Mouse (Mus musculus) gastrocnemius, adult 2 months (tissue): ENCODE measurements at regions not wholly inside any gene's neighbourhood (a gene's known extent, or its start where the extent isn't known, plus 50 kb on each side); places are given as distances from the start of the nearest gene placed in this dataset.

Source experiments
- DNase-seq: peaks from one replicate; pipeline ENCODE4 v3.0.0; 2022
- H3K27ac ChIP-seq: fragments of 200-600 bp; 2 replicates; pipeline ENCODE4 v1.8.1; 2022; ENCODE audit warnings: mild to moderate bottlenecking
- H3K4me3 ChIP-seq: fragments of 200-600 bp; 2 replicates; pipeline ENCODE4 v1.8.1; 2022; ENCODE audit warnings: mild to moderate bottlenecking, moderate library complexity
- CTCF ChIP-seq: fragments of 200-600 bp; IDR thresholded peaks from 2 replicates; pipeline ENCODE4 v1.8.1; 2022; ENCODE audit warnings: antibody characterized with exemption, mild to moderate bottlenecking, moderate library complexity
- intact Hi-C: fragments of 180-260 bp; cut with DNase I; formaldehyde crosslinking; loops from one replicate; pipeline ENCODE4 v1.15.1; 2025

DNA sequence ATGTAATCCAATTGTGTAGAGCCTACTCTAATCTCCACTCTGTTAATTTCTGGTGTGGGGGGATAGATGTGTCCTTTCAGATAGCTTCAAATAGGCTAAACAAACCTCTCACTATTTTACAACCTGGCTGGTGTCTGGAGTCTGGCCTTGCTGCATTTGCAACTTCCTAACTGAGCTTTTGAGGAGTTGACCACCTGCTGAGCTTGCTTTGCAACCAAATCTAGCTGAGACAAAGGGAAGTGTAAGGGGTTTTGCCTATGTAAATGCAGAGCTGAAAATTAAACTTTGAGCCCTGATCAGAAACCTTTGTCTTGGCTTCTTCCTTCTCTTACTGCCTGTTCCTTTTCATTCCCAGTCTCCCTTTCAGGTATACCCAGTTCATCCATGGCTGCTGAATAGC, 404.3 kb downstream of the Cetn3 start:
- Histone ChIP-seq H3K27ac (no peak overlapping the region), H3K4me3 (no peak overlapping the region)
- intact Hi-C loops = no loop called here
- TF ChIP-seq CTCF = no peak
- no peak for DNase-seq

DNA sequence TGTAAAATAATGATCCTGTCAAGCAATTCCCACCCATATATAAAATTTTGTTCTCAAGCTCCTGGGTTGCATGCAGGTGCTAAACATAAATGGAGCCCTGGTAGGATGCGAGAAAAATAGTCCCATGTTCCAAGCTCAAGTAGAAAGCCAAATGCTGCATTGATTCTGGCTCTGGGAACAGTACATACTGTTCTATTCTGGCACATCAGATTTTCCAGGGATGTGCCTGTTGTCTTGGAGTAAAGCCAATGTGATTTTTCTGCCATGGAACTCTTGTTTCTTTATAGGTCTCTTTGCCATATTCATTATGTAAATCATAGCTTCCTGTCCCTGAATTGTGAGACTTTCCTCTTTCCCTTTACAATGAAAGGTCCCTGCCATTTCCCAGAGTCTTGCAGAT, 417.9 kb downstream of the Cetn3 start:
- DNase-seq = no peak
- no peak for TF ChIP-seq CTCF

DNA sequence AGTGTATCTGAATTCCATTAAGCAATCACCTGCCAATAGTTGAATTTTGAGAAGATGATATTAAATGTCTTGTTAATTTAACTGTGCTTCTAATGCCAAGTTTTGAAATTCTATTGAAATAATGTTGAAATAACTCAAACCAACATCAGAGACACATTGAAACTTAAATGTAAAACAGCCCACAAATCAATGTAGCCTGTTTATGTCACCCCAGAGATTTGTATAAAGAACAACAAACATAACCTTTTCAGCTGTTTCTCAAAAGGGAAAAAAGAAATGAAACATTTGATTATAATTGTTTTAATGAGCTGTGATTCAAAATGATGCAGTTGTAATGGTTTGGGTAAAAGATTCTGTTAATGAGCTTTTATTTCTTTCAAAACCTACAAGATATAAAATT, 442.6 kb downstream of the Cetn3 start:
- TF ChIP-seq CTCF = no peak
- intact Hi-C loops = no loop called here
- DNase-seq = no peak
- H3K27ac ChIP-seq = no peak overlapping the region
- no peak overlapping the region for H3K4me3 ChIP-seq

More for the DNA sequence above, 417.9 kb downstream of the Cetn3 start:
- H3K27ac ChIP-seq = no peak overlapping the region
- no peak overlapping the region for H3K4me3 ChIP-seq
- intact Hi-C loops = no loop called here

DNA sequence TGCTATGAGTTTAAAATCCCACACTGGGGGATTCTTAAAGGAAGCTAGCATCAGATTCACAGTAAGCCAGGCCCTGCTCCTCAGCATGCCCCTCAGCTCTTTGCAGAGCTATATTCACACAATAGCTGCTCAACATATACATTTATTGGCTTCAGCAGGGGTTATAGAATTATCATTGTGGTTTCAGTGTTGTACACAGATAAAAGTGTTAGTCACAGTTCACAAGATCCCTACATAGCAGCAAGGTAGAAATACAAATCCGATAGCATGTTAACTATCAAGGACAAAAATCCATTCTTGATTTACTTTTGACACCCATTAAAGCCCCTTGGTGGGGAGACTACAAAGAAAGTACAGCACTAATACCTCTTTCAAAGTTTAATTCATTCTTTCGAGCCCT, 451.0 kb downstream of the Cetn3 start:
- Histone ChIP-seq H3K4me3 (no peak overlapping the region), H3K27ac (no peak overlapping the region)
- DNase-seq = no peak
- intact Hi-C loops = no loop called here
- TF ChIP-seq CTCF = no peak

DNA sequence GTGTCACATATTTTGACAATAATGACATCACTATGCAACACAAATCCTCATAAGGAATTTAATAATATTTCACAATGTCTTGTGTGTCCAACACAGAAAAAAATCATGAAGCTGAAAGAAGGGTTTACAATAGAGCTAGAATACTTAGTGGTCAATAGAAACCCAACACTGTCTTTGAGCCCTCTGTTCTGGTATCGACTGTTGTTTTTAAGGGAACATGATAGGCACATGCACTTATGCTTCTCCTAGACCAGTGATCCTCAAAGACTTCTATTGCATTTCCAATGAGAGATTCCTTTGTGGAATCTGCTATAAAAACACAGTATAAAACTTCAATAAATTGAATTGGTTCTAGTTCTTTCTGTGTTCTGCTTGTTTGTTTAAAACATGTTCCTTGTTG, 463.4 kb downstream of the Cetn3 start:
- H3K27ac ChIP-seq = no peak overlapping the region
- no peak for TF ChIP-seq CTCF
- no peak overlapping the region for H3K4me3 ChIP-seq
- DNase-seq = no peak
- intact Hi-C loops = no loop called here

DNA sequence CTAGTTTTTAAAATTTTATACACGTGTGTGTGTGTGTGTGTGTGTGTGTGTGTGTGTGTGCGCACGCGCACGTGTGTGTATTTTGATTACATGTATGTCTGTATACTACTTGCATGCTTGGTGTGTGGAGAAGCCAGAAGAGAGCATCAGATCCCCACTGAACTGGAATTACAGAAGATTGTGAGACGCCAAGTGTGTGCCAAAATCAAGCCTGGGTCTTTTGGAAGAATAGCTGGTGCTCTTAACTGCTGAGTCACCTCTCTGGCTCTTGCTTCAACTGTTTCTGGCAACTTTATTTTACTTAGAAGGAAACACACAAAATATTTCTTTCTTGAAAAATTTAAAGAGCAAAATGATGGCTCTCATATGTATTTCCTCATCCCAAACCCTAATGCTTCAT, 467.5 kb downstream of the Cetn3 start:
- no peak for TF ChIP-seq CTCF
- intact Hi-C loops = no loop called here
- H3K27ac ChIP-seq = no peak overlapping the region
- no peak overlapping the region for H3K4me3 ChIP-seq
- DNase-seq = no peak

DNA sequence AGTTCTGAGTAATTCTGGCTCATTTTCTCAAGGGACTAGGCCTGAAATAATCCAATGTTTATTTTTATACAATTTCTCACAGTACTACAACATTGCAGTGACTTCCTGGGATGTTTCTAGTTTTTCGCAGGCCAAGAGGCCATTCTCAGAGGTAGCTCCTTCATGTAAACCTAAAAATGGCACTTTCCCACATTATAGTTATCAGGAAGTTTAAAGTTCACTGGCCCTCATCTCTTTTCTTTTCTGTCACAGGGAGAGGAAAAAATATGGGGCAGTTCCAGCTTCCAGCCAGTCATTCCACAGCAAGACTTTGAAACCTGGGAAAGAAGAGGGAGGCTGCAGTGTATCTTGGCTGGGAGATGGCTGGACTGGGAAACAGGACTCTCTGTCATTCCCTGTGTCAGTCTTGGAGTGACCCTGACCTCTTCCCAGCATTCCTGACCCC, 475.6 kb downstream of the Cetn3 start:
- DNase-seq = peak; percentile 22
- TF ChIP-seq CTCF = no peak
- Histone ChIP-seq H3K4me3 (no peak overlapping the region), H3K27ac (peak overlapping the region; percentile 69)
- intact Hi-C loops = no loop called here

DNA sequence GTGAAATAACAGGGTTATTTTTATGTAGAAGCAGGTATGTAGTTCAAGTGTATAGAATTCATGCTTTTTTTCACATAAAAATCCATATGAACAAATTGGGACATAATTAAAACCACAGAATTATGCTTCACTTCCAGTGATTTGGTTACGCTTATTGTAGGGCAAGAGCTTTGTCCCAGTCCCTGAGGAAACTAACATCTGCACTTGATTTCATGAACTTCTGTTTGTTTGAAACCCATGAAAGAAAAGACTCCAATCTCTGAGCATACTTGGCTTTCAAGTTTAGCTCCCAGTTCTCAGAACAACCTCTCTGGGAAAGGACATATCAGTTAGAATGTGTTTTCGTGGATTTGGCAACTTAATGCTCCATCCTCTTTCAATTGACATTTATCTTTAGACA, 481.4 kb downstream of the Cetn3 start:
- no peak for TF ChIP-seq CTCF
- intact Hi-C loops = no loop called here
- H3K27ac ChIP-seq = no peak overlapping the region
- no peak for DNase-seq
- H3K4me3 ChIP-seq = no peak overlapping the region

DNA sequence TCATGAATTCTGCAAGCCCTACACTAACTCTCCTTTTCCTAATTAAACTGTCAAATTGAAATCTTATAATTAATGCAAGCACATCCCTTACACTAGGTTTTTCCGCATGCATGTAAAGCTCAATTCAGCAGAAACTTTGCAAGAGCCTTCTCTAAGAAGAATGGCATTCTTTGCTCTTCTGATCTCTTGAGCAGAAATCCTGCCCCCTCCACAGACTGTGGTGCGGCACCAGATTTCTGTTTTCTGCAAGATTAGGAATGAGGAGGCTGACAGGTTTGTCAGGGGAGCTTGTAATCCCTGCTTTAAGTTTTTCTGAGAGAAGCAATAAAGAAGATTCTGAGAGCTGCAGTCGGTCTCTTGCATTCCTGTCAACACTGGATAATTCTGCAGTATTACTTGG, 482.3 kb downstream of the Cetn3 start:
- no peak overlapping the region for H3K4me3 ChIP-seq
- intact Hi-C loops = no loop called here
- H3K27ac ChIP-seq = no peak overlapping the region
- TF ChIP-seq CTCF = no peak
- DNase-seq = no peak

DNA sequence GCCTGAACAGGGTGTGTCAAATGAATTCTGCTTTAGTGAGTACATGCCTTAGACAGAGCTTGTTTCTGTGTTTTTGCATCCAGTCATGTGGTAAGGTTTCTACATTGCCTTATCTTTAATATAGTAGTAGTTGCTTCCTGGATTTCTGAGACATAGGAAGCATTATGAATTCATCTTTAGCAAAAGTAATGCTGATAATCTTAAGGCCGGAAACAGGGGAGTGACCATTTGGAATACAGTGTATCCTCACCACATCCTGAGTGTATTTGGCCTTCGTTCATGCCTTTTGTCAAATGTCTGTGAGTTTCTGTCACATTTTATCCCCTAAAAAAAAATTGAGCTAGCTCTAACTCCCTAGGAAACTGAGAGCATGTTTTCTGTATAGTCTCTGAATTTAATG, 482.9 kb downstream of the Cetn3 start:
- intact Hi-C loops = no loop called here

DNA sequence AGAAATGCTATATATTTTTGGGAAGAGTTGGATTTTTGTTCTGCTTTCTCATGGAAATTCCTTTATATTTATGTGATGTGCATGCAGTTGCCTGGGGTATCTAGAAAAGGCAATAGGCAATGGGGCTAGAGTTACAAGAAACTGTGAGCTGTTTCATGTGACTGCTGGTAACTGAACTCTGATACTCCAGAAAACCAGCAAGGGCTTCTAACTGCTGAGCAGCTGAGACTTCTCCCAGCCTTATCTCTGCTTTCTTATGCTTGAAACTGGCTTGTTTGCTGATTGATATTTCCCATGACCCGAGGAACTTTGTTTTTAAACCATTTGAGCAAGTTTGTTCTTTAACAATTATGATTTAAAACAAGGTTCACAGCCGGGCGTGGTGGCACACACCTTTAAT, 491.9 kb downstream of the Cetn3 start:
- no peak overlapping the region for H3K4me3 ChIP-seq
- DNase-seq = no peak
- intact Hi-C loops = no loop called here
- no peak overlapping the region for H3K27ac ChIP-seq
- TF ChIP-seq CTCF = no peak

More for the DNA sequence above, 482.9 kb downstream of the Cetn3 start:
- Histone ChIP-seq H3K27ac (no peak overlapping the region), H3K4me3 (no peak overlapping the region)
- DNase-seq = no peak
- TF ChIP-seq CTCF = no peak

DNA sequence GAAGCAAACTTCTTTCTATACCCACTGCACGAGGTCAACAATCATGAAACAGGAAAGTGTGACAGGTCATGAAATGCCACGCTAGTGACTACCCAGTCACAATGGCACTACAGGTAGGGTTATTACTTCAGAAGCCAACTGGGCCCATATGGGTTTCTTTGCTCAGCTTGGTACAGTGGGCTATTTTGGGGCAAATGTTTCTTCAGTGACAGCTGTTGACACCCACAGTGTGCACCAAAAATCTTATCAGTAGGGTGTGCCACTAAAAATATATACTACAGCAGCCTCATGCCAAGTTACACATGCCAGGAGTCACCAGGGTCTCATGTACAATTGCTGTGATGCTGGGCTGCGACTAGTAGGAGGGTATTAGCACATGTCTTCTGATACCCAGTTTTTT, 493.1 kb downstream of the Cetn3 start:
- no peak for DNase-seq
- Histone ChIP-seq H3K4me3 (no peak overlapping the region), H3K27ac (no peak overlapping the region)
- no peak for TF ChIP-seq CTCF
- intact Hi-C loops = no loop called here

DNA sequence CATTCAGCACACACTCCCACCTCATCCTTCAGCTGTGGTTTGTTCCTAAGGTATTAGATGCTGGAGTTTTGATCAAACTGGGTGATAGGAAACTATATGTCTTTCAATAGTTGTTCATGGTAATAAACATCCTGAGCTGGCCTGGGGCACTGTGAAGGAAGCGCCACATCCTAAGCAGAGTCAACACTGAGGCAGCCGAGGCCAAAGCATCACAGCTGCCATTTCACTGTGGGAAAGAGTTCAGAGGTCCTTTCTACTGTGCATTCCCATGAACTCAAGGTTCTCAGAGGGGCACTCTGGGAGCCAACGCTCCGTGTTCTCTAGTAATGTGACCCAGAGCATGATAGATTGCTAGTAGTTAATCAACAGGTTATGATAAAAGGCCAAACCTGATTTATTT, 497.9 kb downstream of the Cetn3 start:
- intact Hi-C loops = no loop called here
- no peak for TF ChIP-seq CTCF
- no peak for DNase-seq
- H3K4me3 ChIP-seq = no peak overlapping the region
- no peak overlapping the region for H3K27ac ChIP-seq

DNA sequence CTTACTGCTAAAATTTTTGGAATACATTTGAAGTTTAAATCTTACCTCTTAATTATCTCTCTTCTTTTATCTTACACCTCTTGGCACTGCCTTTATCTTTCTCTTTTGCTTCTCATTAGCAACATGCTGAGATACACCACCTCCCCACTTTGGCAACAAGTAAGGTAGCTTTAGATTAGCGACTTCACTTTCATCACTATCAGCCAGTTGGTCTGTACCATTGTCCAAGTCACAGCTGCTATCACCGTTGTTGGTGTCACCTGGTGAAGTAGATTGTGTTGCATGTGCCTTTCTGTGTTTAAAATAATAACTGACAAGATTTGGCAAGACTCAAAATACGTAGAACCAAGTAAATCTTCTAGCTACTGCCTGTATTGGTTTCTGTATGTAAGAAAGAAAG, 513.0 kb downstream of the Cetn3 start:
- intact Hi-C loops = no loop called here
- Histone ChIP-seq H3K27ac (no peak overlapping the region), H3K4me3 (no peak overlapping the region)
- DNase-seq = no peak
- no peak for TF ChIP-seq CTCF

DNA sequence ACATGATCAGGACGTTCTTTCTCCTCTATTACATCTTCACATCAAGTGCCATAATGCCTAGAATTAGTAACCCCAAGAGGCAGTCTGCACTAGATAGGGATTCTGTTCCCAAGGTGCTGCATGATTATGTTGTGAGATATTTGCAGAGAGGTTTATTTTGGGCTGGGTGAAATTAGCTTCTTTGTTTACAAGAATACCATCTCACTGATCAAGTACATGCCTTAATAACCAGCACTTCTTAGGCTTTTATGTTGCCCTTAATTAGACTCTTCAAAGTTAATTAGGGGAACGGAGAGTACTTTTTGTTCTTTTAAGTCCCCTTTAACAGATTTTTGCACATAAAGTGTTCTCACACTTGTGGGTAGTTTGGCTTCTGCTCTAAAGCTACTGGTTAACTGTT, 521.4 kb downstream of the Cetn3 start:
- H3K27ac ChIP-seq = no peak overlapping the region
- no peak for DNase-seq
- no peak overlapping the region for H3K4me3 ChIP-seq
- intact Hi-C loops = no loop called here
- TF ChIP-seq CTCF = no peak
